Mouse (Mus musculus) urinary bladder, postnatal 36 days (tissue): Measurements from ENCODE around the gene Arntl.

Experiments
- DNase-seq, 2 experiments: peaks; one replicate each; pipeline ENCODE4 v3.0.0; 2022; ENCODE audit warnings: low spot score in 2 of 2, mixed read lengths in 1 of 2

Gene Arntl

DNA sequence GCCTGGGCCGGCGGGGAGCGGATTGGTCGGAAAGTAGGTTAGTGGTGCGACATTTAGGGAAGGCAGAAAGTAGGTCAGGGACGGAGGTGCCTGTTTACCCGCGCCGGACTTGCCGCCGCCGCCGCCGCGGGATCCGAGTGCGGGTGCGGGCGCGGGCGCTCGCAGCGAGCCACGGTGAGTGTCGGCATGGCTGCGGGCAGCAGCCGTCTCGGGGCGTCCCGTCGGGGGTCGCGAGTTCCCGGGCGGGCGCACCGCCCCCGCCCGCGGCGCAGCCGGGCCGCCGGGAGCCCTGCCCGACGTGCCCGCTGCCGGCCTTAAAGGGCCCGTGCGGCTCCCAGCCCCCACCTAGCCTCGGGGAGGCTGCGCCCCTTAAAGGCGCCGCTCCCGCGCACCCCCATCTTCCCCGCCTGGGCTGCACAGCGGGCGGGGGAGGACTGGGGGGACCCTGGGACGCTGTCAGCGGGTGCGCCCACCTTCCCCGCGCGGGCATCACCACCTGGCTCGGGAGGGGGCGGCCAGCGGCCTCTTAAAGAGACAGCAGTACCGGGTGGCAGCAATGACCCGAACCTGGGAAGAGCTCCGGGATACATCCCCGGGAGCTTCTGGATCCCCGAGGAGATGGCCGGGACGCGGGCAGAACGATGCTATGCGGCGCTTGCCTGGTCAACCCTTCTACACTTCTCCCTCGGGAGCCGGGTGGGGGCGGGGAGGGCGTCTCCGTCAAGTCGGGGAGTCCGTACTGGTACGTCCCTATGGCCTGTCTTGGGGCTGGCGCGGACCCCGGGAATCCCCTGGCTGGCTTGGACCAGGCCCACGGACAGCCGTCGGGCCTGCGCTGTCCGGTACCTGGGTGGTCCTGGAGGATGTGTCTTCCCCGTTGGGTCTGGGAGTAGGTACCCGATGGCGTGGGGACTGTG lies 464 bp downstream of the Arntl start:
- peak in 1 of 2 experiments; percentile 46 for DNase-seq

DNA sequence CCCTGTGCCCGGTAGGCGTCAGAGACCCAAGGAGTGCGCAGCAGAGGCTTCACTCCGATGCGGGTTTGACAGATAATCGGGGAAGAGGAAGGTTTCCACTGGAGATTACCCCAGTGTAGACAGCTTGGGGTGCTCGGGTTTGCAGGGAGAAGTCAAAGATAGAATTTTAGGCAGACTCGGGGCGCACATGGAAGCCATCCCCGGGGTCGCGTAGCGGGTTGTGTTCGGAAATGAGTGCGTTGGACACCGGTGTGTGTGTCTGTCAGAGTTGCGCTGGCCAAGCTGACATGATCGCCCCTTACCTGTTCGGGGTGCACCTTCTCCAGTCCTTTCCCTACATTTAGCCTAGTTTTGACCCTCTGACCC lies 1.1 kb downstream of the Arntl start:
- DNase-seq = no peak

DNA sequence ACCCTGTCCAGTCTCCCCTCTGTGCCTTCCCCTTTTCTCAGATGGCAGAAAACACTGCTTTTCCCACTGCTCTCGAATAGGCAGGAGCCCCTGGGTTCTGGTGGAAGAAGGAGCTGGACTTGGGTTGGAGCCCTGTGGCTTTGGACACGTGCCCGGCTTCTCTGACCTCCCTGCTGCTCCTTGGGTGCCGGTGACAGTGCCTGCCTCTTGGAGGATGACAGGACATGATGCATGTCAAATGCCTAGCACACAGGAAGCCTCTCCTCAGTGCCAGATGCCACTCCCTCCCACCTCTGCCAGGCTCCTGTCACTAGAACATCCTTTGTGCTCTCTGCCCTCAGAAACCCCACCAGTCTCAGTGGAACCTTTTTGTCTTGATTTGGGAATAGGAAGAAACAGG lies 3.2 kb downstream of the Arntl start:
- no peak for DNase-seq

DNA sequence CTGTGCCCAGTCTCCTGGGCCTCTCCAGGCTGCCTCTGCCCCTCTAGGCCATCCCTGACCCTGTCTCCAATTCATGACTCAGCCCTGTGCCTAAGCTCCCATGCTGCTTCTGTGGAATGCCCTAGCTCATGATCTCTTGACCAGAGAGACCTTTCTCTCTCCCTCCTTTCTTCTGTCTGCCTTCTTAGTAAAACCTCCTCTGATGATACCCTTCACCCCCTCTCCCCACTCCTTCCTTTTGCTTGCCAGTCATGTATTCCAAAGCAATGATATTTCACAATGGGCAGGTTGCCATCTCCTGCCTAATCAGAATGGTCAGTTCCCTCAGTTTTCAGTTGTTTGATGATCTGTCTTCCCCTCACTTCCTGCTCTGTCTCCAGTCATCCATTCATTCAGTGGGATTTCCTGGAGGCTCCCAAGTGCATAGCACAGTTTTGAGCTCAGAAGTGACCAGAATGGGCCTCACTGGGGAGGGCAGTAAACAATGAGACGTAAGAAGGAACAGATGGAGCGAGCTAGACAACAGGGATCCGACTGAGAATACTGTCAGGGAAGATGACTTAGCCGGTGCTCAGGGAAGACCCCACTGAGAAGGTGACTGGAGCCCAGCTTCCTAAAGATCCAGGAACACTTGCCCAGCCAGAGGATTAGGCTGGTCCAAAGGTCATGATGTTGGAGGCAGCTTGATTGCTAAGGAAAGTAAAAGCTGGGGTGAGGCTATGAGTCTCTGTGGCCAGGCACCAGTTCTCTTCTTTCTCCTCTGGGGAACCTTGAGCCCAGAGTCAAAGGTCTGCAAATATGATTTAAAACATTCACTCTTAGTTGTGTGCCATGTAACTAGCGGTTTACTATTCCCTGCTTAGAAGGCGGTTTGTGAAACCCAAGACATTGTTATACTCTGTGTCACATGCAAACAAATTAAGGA lies 7.2 kb downstream of the Arntl start:
- no peak for DNase-seq

- DNase-seq = no peak
These were observed 8.9 kb downstream of the Arntl start for GRCm38 (mm10) chr7:113216152-113216551.

DNA sequence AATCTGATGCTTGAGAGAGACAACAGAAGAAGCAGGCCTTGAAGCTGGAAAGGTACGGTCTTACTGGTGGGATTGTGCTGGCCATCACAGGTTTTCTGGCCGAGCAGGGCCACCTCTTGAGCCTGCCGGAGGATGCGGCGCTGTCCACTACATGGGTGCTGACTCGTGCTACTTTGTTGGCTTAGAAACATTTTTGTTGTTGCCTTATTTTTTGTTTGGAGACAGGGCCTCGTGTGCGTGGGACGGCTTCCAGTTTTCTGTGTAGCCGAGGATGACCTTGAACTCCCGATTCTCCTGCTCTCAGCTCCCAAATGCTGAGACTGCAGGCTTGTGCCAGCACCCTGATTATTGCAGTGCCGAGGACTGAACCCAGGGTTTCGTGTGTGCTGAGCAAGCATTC lies 12.2 kb downstream of the Arntl start:
- DNase-seq = no peak

DNA sequence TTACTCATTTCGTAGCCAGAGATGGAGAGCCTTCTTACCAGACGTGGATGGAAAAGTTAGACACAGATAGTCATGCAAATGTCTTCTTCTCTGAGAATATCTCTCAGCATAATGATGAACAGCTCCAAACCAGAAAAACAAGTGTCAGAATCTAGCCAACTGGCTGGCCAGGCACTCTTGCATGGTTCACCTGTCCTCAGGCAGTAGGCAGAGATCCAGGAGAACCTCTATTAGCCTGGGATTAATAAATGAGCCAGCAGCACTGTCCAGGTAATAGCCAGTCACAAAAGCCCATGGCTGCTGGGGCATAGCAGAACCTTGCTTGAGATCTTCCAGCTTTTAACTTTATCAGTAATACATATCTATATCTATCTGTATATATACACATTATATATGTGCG lies 12.6 kb downstream of the Arntl start:
- DNase-seq = no peak

DNA sequence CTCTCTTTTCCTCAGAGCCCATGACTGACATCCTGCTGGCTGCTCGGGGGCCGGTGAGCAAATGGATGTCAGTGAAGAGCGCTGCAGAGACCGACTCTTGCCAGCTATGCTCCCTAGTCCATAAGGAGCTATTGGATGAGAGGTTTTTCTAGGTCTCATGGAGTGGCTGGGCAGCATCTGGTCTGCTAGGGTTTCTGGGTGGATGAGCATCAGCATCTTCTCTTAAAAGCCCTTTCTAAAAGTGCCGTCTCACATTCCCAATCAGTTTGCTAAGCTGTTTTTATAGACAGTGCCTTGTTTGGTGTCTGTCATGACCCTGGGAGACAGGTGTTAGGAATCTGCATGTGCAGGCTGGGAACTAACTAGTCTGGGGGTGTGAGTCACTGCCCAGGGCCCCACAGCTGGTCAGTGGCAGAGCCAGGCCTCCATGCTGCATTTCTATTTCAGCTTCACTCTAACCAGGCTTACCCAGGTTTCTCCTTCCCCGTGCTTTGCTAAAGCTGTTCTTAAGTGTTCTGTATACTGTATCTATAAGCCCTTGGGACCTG lies 13.5 kb downstream of the Arntl start:
- no peak for DNase-seq

GRCm38 (mm10) chr7:113222821-113223220 lies 15.6 kb downstream of the Arntl start:
- DNase-seq = no peak

DNA sequence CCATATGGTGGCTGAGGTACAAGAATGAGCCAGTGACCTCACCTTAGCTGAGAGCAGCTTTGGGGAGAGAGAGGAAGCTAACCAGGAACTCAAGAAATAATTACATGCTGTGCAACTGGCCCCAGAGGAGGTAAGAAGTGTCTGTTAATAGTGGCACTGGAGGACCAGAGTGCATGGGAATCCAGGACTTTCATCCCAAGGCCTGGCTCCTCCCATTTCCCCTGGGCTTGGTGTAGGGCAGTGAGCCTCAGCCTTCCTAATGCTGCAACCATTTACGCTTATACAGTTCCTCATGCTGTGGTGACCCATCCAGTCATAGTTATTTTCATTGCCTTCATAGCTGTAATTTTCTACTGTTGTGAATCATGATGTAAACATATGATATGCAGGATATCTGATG lies 17.4 kb downstream of the Arntl start:
- no peak for DNase-seq

GRCm38 (mm10) chr7:113228498-113228897 lies 21.2 kb downstream of the Arntl start:
- DNase-seq = no peak

DNA sequence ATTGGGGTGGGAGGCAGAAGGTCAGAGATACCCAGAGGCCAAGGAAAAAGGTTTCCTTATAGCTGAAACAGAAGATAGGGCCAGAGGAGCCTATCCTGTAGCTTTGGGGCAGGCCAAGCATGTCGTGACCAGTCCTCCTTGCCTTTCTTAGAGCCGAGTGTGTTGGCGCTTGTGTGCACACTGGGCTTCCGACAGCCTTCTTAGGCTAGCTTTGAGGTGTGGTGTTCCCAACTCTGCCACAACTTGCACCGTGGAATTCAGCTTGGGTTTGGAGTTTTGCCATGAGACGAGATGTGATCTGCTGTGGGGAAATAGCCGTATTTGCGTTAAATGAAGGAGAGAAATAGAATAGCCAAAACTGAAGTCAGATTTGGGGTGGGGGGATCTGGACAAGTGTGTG lies 28.9 kb downstream of the Arntl start:
- peak; percentile 43 to 67 for DNase-seq

DNA sequence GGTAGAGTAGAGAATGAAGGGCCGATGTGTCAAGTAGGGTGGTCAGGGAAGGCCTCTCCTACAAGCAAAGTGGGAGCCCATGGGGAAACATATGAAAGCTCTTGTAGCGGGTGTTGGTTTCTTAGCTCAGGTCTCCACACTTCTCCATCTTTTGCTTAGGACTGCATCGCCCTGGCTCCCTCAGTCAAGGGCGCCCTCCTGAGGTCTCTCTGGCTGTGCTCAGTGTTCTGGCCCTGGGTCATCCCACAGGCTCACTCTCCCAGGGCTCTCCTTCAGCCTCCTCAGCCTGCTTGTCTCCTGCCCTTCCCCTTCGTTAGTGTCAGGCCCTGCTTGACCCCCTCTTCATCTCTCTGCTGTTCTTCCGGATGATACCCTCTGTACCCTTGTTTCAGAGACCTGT lies 31.1 kb downstream of the Arntl start:
- DNase-seq = no peak

DNA sequence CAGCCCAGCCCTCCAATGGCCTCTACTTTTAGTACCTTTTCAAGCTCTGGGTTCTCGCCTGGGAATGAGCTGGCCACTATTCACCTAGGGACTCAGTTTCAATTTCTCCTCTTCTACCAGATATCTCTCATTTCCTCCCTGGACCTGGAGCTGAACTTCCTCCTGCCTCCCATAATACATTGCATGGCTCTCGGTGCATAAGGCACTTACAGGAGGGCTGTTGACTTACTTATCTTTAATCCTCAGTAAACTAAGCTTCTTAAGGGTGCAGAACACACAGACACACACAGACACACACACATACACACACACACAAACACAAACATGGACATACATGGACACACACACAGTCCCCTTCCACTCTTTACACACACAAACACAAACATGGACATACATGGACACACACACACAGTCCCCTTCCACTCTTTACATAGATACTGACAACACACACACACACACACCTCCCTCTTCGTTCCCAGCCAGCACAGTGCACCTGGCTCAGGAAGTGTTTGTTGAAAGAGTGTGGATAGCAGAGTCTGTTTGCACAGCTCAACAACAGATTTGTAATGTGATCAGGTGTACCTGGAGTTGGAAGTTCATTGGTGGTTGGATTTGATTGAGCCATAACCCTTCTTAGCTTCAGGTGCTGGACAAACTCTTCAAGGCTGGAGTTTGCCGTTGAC lies 32.3 kb downstream of the Arntl start:
- no peak for DNase-seq

GRCm38 (mm10) chr7:113240438-113240837 lies 33.2 kb downstream of the Arntl start:
- no peak for DNase-seq

- DNase-seq = peak; percentile 38 to 51
These were observed 34.8 kb downstream of the Arntl start for GRCm38 (mm10) chr7:113241901-113242661.

DNA sequence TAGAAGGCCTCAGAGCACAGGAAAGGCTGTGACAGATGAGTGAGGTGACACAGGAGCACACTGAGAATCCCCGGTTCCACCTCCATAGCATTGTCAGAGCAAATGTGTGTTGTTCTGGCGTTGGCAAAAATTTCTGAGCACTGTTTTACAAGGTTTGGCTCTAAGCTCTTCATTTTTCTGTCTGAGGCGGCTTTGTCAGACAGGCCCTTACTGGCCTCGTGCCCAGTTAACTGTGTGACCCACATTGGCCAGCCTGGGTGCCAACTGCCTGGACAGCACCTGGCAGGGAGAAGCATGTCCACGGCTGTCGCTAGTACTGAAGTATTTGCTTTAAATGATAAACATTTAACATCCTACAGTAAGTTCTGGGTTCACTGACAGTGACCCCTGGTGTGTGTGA lies 35.4 kb downstream of the Arntl start:
- DNase-seq = peak; percentile 40 to 71

- no peak for DNase-seq
These were observed 37.9 kb downstream of the Arntl start for GRCm38 (mm10) chr7:113245144-113245543.

- no peak for DNase-seq
These were observed 39.2 kb downstream of the Arntl start for GRCm38 (mm10) chr7:113246512-113246911.

- no peak for DNase-seq
These were observed 39.9 kb downstream of the Arntl start for GRCm38 (mm10) chr7:113247167-113247566.
